Mouse (Mus musculus) erythroblast, embryonic 14.5 days (primary cell): ENCODE measurements around the gene Chchd3.

Experiments
- GATA1 ChIP-seq: IDR thresholded peaks from 2 replicates; pipeline ENCODE4 v1.6.1; 2012; ENCODE audit warnings: low read length, inconsistent platforms, mixed read lengths
- TAL1 ChIP-seq: IDR thresholded peaks from 3 replicates; pipeline ENCODE4 v1.6.1; 2012; ENCODE audit warnings: low read length, inconsistent platforms, mixed read lengths

DNA sequence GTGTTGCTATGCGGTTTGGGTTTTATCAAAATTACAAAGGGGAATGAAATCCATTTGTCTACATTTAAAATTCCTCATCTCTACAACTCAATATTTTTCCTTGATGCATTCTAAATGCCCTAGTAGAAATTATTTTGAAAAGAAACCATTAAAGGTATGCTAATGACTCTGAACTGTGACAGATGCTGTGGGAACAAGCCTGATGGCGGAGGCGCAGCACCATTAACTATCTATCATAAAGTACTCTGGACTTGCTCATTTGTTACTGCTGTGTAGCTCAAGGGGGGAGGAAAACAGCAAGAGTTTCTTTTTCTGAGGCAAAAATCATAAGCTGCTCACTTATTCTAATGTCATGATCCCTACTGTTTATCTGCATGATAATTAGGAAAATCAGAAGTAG lies 110.4 kb downstream of the Chchd3 start:
- TF ChIP-seq GATA1 (no peak), TAL1 (no peak)
